Mouse (Mus musculus): ENCODE measurements around the gene Poglut1. TPM values are rescaled to one million over a fixed set of nuclear protein-coding genes. Genes with fewer than 3 reads are reported as not detected.

Gene Poglut1
- polyA plus RNA-seq (2014; fragmentation: Illumina TruSeq; extraction: RNeasy Lipid Tissue Mini Kit (QIAGEN cat#74804); ENCODE audit: low read depth, low replicate concordance), result 29.1 TPM

DNA sequence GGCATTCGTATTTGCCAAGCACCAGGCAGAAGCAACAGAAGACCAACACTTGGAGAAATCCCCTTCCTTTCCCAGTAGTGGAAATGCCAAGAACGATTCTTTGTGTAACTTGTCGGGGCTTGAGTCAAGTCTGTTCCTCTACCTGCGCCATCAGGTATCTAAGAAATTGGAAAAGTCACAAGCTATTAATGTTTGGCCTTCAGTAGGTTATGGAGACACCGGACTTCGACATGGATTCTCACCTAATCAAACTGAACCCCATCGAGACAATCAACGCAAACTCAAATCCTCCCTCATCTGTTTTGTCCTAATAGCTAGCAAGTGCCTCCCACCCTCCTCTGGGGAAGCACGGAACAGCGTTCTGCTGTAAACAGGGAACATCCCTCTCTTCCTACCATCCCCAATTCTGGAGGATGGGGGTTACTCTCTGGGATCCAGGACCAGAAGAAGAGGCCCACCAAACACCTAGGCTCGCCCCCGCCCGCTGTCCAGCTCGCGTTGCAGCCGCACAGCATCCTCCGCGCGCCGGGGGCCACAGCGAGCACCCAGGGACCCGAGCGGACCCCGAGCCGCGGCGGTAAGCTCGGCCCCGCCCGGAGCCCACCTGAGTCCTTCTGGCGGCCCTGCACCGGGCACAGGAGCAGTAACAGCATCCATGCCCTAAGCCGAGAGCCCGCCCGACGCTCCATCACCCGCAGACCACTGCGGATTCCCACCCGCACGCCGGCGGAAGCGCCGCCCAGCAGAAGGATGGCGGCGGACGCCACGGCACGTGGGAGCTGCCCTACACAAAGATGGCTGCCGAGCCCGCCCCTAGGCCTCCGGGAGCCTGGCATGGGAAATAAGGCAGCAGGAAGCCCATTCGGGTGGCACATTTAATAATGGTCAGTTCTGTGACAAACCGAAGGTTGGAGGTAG, at the start of gene Poglut1:
Poglut1 (minus strand) TSS at position 780 of the 918 bp plus-strand sequence.

DNA sequence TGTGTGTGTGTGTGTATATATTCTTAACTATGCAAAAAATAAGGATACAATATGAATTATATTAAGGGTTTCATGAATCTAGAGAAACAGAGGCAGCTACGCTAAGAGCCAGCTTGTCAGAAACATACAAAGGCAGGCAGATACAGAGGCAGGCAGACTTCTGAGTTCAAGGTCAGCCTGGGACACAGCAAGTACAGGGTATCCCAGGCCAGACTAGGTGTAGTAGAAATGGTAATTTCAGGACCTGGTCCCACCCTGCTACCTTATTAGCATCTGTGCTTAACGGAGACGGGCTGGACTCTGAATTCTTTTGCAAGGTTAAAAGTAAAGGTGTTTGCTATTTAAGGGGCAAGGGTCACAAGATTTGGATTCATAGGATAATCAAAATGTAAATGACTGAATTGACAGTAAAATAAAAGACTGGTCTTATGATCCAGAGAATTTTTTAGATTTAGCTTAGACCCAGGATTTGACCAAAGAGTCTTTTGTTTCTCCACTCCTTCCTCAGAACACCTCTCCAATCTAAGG, 8.2 kb upstream of the Poglut1 start, which contains the start of gene Tmem39a:
Tmem39a (plus strand) TSS at position 478 of the 528 bp plus-strand sequence.

DNA sequence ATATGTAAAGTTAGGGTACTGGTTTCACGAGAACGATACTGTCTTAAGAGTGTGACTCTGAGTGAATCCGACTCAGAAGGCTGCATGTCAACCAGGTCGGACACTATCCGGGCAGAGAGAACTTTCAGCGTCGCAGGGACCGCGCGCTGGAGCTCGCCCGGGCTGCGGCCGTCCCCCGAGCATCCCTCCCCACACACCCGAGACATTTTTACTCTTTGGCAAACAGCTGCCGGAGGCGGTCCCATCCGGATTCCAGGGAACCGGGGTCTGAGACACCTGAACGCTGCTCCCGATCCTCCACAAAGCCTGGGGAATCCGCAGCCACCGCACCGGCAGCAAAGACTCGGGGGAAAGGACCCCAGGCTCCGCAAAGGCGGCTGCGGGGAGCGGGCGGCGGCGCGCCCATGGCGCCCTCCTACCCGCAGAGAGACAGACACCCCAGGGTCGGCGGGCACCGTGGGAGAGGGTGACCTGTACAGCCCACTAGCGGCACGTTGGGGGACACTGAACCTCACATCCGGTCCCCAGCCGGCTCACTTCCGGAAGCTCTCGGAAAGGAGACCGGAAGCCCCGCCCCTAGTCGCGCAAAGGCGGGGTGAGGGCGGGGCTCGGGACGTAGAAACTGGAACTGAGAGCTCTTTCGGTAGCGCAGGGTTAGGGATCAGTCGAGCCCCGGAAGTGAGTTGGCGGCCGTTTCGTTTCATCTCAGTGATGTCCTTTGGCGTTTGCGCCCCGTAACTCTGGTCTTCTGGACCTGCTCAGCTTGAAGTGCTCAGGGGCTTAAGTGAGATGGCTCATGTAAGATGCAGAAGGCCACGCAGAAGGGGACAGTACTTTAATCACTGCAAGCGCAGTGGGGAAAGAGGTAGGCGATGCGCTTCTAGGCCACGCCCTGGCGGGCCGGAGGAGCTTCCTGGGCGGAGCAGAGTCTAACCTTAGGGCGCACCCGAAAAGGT, 27.7 kb downstream of the Poglut1 start, which contains the start of gene Timmdc1:
Timmdc1 (minus strand) TSS at position 535 of the 956 bp plus-strand sequence.

Other genes starting within 250 kb of the Poglut1 start
- gene Maats1, start 208.1 kb downstream of the Poglut1 start, polyA plus RNA-seq (2014; fragmentation: Illumina TruSeq; extraction: RNeasy Lipid Tissue Mini Kit (QIAGEN cat#74804); ENCODE audit: low read depth, low replicate concordance), result 2.7 TPM
- 209 TPM for gene Cox17, start 203.3 kb downstream of the Poglut1 start, polyA plus RNA-seq (2014; fragmentation: Illumina TruSeq; extraction: RNeasy Lipid Tissue Mini Kit (QIAGEN cat#74804); ENCODE audit: low read depth, low replicate concordance)
- not detected for gene Gm21987, start 203.2 kb downstream of the Poglut1 start, polyA plus RNA-seq (2014; fragmentation: Illumina TruSeq; extraction: RNeasy Lipid Tissue Mini Kit (QIAGEN cat#74804); ENCODE audit: low read depth, low replicate concordance)
- gene Popdc2, start 188.0 kb downstream of the Poglut1 start, polyA plus RNA-seq (2014; fragmentation: Illumina TruSeq; extraction: RNeasy Lipid Tissue Mini Kit (QIAGEN cat#74804); ENCODE audit: low read depth, low replicate concordance), result 5.7 TPM
- 34.9 TPM for gene Pla1a, start 117.1 kb downstream of the Poglut1 start, polyA plus RNA-seq (2014; fragmentation: Illumina TruSeq; extraction: RNeasy Lipid Tissue Mini Kit (QIAGEN cat#74804); ENCODE audit: low read depth, low replicate concordance)
- gene Adprh, start 97.6 kb downstream of the Poglut1 start, polyA plus RNA-seq (2014; fragmentation: Illumina TruSeq; extraction: RNeasy Lipid Tissue Mini Kit (QIAGEN cat#74804); ENCODE audit: low read depth, low replicate concordance), result 20.4 TPM
- 1.1 TPM for gene Cd80, start 94.7 kb downstream of the Poglut1 start, polyA plus RNA-seq (2014; fragmentation: Illumina TruSeq; extraction: RNeasy Lipid Tissue Mini Kit (QIAGEN cat#74804); ENCODE audit: low read depth, low replicate concordance)
- gene Timmdc1, start 27.6 kb downstream of the Poglut1 start, polyA plus RNA-seq (2014; fragmentation: Illumina TruSeq; extraction: RNeasy Lipid Tissue Mini Kit (QIAGEN cat#74804); ENCODE audit: low read depth, low replicate concordance), result 21.7 TPM
- 71.8 TPM for gene Tmem39a, start 8.4 kb upstream of the Poglut1 start, polyA plus RNA-seq (2014; fragmentation: Illumina TruSeq; extraction: RNeasy Lipid Tissue Mini Kit (QIAGEN cat#74804); ENCODE audit: low read depth, low replicate concordance)
- gene Arhgap31, start 163.0 kb upstream of the Poglut1 start, polyA plus RNA-seq (2014; fragmentation: Illumina TruSeq; extraction: RNeasy Lipid Tissue Mini Kit (QIAGEN cat#74804); ENCODE audit: low read depth, low replicate concordance), result 20.9 TPM
- 59.9 TPM for gene B4galt4, start 192.0 kb upstream of the Poglut1 start, polyA plus RNA-seq (2014; fragmentation: Illumina TruSeq; extraction: RNeasy Lipid Tissue Mini Kit (QIAGEN cat#74804); ENCODE audit: low read depth, low replicate concordance)

All from adipose tissue, adult 10 weeks (tissue).